Mouse (Mus musculus): ENCODE measurements around the gene Krtap5-2.
A peak's percentile ranks its signal among the peaks of the same experiment; 100 is the strongest.
"Not testable (repeated sequence)": the region's sequence is repeated elsewhere in the genome, so short reads cannot be mapped to it uniquely, and the experiment has no call there.

The Krtap5-2 gene

DNA sequence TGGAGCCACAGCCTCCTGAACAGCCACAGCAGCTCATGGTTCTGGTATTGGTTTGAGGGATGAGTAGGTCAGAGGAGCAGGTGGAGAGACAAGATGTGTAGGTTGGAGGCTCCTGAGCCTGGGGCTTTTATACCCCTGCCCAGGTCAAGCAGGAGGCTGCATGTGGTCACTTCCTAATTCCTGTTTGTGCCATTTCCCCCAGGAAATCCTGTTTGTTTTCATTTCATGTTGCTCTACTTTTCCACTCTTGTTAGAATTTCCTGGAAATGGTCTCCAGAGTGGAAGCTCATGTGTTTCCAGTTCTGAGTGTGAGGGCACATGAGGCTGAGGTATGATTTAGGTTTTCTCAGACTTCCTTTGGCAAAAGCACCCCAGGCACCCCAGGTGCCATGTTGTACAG lies at the start of gene Krtap5-2:
TSS of gene Krtap5-2 (minus strand) at position 101 of the 400 bp plus-strand sequence.
- not testable (repeated sequence) for DNase-seq

DNA sequence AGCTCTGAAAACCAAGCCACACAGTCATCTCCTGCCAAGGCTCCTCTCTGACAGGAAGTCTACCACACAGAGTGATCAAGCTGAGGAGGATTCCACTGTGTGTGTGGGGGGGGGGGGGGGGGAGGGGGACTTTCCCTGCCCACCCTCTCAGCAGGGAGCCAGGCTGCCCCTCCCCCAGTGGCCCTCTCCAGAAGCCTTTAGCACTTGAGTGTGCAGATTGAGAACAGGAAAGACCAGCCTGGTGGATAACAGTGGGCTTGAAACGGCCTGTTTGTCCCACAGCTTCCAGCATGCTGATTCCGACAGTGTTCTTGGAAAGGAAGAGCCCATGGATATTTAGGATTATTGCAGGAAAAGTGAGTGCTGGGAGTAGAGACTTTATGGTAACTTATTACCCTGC lies 48.7 kb upstream of the Krtap5-2 start:
- DNase-seq = no peak

DNA sequence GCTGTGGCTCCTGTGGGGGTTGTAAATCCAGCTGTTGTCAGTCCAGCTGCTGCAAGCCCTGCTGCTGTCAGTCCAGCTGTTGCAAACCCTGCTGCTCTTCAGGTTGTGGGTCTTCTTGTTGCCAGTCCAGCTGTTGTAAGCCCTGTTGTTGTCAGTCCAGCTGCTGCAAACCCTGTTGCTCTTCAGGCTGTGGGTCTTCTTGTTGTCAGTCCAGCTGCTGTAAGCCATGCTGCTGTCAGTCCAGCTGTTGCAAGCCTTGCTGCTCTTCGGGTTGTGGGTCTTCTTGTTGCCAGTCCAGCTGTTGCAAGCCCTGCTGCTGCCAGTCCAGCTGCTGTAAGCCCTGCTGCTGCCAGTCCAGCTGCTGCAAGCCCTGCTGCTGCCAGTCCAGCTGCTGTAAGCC lies 36.3 kb upstream of the Krtap5-2 start:
- DNase-seq = not testable (repeated sequence)

DNA sequence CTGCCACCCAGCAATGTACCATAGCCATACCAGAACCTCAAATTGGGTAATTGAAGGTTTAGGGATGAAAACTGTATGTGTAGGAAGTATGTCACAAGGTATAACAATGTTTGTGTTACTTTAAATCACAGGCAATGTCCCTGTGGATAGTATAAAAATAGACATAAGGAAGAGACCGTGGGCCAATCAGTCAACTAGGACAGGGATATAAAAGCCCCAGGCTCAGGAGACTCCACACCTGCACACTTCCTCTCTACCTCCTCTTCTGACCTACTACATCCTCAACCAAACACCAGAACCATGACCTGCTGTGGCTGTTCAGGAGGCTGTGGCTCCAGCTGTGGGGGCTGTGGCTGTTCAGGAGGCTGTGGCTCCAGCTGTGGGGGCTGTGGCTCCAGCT lies 35.8 kb upstream of the Krtap5-2 start, which contains the start of gene Gm7579:
TSS of gene Gm7579 (plus strand) at position 301 of the 400 bp plus-strand sequence.
- no peak for DNase-seq

DNA sequence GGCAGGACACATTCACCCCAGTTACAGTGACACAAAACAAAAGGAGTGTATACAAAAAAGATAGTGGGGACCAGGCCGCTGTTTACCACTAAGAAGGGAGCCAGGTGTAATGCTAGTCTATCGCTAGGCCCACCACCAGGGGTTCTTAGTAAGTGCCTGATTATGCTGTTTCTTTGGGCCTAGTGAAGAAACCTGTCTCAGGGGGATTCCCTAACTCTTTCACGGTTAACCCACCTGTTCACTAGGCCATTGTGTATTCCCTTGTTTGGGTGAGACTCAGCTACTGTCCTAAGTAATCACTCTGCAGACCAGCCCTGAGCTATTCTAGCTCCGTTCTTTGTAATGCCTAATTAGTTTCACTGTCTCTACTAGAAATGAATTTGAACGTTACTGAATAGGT lies 31.1 kb upstream of the Krtap5-2 start:
- not testable (repeated sequence) for DNase-seq

DNA sequence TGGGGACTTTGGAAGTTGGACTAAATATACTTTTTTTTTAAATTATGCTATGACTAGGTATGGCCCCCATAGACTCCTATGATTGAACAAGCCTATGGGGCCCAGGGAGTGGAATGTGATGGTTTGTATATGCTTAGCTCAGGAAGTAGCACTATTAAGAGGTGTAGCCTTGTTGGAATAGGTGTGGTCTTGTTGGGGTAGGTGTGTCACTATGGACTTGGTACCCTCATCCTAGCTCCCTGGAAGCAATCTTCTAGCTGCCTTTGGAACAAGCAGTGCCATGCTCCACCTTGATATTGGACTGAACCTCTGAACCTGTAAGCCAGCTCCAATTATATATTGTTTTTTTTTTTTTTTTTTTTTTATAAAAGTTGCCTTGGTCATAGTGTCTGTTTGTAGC lies 29.7 kb upstream of the Krtap5-2 start:
- no peak for DNase-seq

DNA sequence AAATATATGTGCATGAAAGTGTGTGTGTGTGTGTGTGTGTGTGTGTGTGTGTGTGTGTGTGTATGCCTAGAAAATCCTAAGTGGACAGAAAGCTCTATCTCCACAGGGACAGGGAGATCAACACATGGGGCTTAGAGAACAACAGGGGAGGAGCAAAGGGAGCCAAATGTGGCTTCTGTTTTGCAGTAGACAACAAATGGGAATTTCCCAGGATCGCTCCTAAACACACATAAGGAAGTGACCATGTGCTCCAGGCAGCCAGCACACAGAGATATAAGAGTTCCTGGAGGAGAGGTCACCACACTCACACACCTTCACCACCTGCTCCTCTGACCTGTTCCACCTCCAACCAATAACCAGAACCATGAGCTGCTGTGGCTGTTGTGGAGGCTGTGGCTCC lies 25.3 kb upstream of the Krtap5-2 start, which contains the start of gene Krtap5-3:
TSS of gene Krtap5-3 (plus strand) at position 301 of the 400 bp plus-strand sequence.
- no peak for DNase-seq

DNA sequence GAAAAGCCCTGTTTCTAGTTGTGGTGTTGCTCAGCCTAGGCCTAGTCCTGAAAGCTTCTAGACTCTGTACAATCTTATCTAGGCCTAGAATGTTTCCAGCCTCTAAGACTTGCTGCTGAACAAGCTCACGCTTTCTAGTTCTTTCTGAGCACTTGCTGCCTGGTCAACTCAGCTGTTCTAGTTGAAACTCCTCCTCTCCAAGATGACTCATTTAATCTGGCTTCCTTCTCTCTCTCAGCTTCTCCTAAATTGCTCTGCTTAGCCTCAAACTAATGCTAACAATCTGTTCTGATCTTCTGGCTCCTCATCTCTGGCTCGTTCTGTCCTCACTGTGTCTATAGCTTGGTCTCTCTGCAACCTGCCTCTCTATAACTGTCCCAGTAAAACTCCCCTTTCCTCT lies 22.9 kb upstream of the Krtap5-2 start:
- no peak for DNase-seq

DNA sequence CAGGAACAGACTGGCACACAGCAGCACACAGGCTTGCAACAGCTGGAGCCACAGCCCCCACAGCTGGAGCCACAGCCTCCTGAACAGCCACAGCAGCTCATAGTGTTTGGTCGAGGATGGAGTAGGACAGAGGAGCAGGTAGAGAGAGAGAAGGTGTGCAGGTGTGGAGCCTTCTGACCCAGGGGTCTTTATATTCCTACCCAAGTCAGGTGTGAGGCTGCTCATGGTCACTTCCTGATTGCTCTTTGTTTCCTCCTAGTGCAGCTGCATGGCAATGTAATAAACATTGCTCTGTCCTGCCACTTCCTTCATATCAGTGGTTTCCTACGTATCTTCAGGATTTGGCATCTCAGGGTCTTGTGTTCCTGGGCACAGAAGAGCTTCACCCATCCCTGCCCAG lies 14.5 kb upstream of the Krtap5-2 start, which contains the start of gene Gm10153:
TSS of gene Gm10153 (minus strand) at position 101 of the 400 bp plus-strand sequence.
- no peak for DNase-seq

DNA sequence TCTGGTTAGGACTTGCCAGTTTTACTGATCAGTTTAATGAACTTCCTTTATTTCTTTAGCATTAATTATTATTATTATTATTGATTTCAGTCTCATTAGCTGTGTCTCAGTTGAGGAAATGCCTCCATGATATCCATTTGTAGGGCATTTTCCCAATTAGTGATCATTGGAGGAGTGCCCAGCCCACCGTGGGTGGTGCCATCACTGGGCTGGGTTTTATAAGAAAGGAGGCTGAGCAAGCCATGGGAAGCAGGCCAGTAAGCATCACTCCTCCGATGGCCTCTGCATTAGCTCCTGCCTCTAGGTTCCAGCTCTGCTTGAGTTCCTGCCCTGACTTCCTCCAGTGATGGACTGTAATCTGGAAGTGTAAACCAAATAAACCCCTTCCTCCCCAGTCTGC lies 12.4 kb upstream of the Krtap5-2 start:
- no peak for DNase-seq

DNA sequence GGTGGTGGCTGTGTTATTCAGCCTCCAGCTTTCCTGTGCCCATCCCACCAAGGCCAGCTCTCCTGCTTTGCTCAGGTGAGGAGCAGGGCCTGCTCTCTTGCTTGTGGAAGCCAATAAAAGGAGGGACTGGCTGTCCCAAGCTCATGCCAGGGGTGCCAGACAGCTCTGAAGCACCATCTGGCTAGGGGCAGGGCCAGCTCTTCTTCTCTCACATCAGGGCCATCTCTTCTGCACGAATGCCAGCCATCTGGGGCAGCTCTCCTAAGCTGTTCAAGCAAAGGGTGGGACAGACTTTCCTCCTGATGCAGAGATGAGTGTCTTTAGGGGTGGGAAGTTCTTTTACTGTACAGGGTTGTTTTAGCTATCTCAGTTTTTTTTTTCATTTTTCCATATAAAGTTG lies 5.2 kb upstream of the Krtap5-2 start:
- no peak for DNase-seq

DNA sequence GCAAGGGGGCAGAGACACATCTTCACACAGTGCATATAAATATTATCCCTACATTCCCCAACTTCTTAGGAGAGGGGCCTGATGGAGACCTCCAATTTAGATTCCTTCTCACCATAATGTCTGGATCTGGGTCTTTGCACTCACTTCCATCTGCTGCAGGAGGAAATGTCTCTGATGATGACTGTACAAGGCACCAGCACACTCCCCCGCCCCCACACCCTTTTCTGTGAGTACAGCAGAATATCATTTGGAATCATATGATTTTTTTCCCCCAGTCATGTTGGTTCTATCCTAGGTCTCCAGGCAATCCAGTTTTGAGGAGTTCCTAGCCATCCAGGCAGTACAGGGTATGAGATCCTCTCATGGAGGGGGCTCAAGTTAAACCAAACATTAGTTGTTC lies 2.9 kb upstream of the Krtap5-2 start:
- DNase-seq = no peak

DNA sequence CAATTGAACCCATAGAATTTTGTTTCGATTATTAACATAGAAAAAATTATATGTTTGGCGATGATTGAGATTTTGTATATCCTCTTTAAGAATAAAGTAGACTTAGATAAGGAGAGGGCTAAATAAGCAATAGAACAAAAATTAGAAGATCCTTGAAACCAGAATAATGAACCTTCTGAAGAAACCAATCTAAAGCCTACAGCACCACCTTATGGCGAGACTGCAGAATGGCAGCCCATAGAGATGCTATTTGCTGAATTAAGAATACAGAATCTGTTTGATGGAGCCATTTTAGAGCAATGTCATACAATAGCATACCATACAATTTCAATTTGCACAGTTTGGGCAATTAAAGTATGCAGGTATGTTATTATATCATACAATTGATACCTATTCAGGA lies 6.0 kb downstream of the Krtap5-2 start:
- no peak for DNase-seq

DNA sequence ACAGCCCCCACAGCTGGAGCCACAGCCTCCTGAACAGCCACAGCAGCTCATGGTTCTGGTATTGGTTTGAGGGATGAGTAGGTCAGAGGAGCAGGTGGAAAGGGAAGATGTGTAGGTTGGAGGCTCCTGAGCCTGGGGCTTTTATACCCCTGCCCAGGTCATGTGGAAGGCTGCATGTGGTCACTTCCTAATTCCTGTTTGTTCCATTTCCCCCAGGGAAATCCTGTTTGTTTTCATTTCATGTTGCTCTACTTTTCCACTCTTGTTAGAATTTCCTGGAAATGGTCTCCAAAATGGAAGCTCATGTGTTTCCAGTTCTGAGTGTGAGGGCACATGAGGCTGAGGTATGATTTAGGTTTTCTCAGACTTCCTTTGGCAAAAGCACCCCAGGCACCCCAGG lies 10.2 kb downstream of the Krtap5-2 start, which contains the start of gene Gm4553:
TSS of gene Gm4553 (minus strand) at position 101 of the 400 bp plus-strand sequence.
- not testable (repeated sequence) for DNase-seq

DNA sequence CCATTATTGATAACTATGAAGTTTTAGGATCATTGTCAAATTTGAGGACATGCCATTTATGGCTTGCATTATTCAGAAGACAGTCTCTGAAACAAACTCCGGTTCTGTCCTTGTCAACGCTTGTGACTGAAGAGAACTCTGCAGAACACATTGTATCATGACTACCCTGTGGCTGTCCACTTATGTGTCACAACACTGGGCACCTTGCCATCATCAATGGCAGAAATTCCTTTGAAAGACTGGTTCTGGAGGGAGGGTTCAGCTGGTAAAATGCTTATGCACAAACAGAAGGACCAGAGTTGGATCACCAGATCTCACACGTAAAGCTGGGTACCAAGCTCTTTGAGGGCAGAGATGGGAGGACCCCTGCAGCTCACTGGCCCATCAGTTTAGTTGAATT lies 16.4 kb downstream of the Krtap5-2 start:
- DNase-seq = no peak

DNA sequence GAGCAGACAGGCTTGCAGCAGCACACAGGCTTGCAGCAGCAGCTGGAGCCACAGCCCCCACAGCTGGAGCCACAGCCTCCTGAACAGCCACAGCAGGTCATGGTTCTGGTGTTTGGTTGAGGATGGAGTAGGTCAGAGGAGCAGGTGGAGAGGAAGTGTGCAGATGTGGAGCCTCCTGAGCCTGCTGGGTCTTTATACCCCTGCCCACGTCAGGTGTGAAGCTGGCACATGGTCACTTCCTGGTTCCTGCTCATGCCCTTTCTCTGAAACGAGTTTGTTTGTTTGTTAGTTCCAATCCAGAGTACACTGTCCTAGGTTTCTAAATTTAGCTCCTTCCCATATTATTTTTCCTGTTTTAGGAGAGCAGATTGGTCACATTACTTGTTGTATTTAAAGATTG lies 18.8 kb downstream of the Krtap5-2 start, which contains the start of gene Gm29735:
TSS of gene Gm29735 (minus strand) at position 101 of the 400 bp plus-strand sequence.
- not testable (repeated sequence) for DNase-seq

DNA sequence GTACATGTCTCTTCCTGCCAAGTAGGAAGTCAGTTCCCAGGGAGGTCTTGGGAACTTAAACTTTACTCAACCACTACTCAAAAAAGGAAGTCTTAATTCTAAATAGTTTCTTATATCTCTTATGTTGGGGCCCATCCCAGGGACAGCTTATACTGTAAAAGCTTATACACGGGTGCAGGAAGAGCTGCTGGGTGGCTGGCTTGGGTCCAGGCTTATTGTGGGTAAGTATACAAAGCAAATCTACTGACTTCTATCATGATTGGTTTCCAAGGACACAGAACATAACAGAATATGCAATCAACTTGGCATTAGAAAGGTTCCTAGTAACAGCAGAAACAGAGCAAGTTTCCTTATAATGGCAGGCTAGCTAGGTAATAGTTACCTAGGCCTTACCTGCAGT lies 20.5 kb downstream of the Krtap5-2 start:
- no peak for DNase-seq

DNA sequence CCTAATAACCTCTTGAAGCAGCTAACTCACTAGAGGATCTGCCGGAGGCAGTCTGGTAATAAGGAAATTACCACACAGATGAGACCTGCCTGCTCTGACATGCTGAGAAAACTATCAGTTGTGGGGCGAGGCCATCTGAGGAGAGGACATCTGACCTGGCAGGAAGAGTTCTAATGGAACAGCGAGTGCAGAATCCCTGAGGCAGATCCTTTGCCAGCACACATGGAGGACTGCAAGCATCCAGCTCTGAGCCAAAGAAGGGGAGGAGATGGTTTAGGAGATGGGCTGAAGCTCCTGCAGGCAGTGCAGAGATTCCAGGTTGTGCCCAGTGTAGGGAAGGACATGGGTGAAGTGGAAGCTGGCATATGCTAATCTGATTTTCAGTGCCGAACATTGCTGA lies 23.6 kb downstream of the Krtap5-2 start:
- no peak for DNase-seq

DNA sequence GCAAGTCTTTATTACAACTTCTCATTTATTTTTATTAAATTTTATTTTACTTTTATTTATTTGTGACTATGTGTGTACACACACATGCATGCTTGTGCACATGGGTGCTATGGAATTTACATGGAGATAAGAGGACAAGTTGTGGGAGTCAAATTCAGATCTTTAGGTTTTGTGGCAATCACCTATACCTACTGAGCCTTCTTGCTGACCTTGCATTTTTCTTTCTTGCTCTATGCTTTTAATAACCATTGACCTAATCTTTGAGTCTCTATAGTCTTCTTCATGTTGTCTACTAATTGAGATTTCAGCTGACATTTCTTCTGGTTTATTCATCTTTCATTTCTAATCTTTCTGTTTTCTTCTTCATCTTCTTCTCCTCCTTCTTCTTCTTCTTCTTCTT lies 27.2 kb downstream of the Krtap5-2 start:
- DNase-seq = no peak

DNA sequence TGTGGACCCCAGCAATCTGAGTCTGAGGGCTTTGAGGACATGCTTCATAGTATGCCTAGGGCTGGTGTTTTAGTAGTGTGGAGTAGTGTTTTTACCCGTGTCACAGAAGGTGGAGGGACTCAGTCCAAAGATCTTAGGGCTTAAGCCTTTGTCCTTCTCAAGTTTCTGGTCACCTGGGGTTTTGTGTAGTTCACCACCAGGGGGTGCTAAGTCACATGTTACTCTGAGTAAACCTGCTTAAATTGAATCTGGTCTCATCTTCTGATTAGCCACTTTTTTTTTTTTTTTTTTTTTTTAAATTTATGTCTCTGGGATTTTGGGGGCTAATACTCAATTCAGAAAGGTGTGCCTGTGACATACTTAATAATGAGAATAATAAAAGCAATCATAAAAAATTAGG lies 29.8 kb downstream of the Krtap5-2 start:
- peak in 1 of 2 experiments; percentile 6 for DNase-seq

DNA sequence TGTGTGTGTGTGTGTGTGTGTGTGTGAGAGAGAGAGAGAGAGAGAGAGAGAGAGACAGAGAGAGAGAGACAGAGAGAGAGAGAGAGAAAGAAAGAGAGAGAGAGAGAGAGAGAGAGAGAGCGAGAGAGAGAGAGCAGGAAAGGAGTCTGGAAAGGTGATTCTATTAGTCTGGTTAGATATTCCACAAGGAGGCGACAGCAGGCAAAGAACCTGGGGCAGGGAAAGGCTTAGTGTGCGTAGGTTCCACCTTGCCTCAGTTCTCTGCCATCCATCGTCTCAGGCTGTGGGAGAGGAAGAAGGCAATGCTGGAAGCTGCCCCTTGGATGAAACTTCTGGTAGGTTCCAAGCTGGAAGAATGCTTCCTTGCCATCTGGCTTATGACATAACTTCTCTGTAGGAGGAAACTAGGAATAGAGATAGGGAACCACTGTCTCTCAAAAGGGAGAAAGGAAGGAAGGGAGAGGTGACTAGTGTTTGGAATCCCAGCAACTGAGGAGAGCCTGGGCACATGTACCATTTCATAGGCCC lies 30.3 kb downstream of the Krtap5-2 start:
- DNase-seq = no peak

DNA sequence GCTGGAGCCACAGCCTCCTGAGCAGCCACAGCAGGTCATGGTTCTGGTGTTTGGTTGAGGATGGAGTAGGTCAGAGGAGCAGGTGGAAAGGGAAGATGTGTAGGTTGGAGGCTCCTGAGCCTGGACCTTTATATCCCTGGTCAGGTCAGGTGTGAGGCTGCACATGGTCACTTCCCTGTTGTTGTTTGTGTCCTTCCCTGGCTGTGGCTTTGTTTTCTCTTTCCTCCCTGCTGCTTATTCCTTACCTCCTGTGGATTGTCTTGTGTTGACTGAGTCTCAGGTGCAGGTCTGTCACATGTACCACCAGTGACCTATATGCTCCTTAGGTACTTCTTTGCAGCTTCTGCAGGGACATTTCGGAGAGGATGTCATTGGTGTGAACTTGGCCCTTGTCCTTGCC lies 31.3 kb downstream of the Krtap5-2 start, which contains the start of gene Gm45337:
TSS of gene Gm45337 (minus strand) at position 101 of the 400 bp plus-strand sequence.
- DNase-seq = no peak

DNA sequence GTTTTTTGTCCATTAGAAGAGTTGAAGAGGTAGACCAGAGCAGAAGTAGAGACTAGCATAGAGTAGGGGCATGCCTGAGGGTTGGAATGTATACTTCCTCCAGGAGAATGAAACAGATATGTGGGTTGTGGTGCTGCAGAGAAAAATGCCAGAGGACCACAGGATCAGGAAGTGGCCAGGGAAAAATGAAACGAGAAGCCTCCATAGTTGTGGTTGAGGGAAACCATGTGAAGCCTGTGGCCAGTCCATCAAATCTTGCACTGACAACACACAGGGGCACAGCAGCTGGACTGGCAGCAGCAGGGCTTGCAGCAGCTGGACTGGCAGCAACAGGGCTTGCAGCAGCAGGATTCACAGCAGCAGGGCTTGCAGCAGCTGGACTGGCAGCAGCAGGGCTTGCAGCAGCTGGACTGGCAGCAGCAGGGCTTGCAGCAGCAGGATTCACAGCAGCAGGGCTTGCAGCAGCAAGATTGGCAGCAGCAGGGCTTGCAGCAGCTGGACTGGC lies 32.2 kb downstream of the Krtap5-2 start:
- DNase-seq = not testable (repeated sequence)

DNA sequence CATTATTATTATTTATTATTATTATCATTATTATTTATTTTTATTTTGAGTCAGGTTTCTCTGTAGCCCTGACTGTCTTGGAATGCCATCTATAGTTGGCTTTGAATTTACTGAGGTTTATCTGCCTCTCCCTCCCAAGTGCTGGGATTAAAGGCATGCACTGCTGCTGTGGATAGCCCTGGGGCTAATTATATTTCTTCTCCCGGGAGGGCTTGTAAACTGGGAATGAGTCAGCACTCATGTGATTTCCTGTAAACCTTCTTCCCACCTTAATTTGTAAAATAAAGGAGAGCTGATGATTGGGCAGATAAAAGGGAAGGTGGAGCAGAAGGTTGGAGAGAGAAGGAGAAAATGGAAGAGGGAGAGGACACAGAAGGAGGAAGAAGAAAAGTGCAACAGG lies 35.1 kb downstream of the Krtap5-2 start:
- no peak for DNase-seq

DNA sequence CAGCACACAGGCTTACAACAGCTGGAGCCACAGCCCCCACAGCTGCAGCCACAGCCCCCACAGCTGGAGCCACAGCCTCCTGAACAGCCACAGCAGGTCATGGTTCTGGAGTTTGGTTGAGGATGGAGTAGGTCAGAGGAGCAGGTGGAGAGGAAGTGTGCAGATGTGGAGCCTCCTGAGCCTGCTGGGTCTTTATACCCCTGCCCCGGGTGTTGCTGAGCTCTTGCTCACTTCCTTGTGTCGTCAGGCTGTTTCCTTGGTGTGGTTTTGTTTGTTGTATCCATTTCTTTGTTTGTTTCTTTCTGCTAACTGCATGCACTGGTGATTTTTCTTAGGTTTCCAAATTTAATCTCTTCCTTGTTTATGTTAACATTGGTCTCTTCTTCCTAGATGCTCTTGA lies 39.9 kb downstream of the Krtap5-2 start, which contains the start of gene Gm39115:
TSS of gene Gm39115 (minus strand) at position 101 of the 400 bp plus-strand sequence.
- not testable (repeated sequence) for DNase-seq

All from thymus, postnatal 36 days (tissue).